9 mouse cellular contexts compared by ENCODE assay signal in genomic region chr19:38096858-38097758, GRCm38 (mm10). TPM values are rescaled to one million over a fixed set of nuclear protein-coding genes. Genes with fewer than 3 reads are reported as not detected.
A peak's percentile ranks its signal among the peaks of the same experiment; 100 is the strongest.
DNase-seq lines count a peak whose midpoint lies in the region; ATAC-seq lines count a peak whose summit lies in the region.
"Had no signal": no experiment of that assay in that cellular context is flagged by ENCODE, and none has a peak within 500 bp of the region (broad histone marks: within the 10 kb centered on the region; RNA-seq: fewer than 3 reads in every experiment).

Gene Ffar4, plus strand, starts transcription at chr19:38097071.

- peaks cover 32% of the 10 kb centered on the region for H3K27me3 ChIP-seq in kidney, embryonic 14.5 days (ENCODE audit: control insufficient read depth, insufficient read depth, low read length)
- peaks cover 36% of the 10 kb centered on the region for H3K27me3 ChIP-seq in forebrain, embryonic 16.5 days (replicated peaks; ENCODE audit: control insufficient read depth, insufficient read depth, low read length)
- H3K27me3 ChIP-seq in liver, embryonic 13.5 days: peaks cover 43% of the 10 kb centered on the region

- H3K36me3 ChIP-seq in kidney, embryonic 14.5 days (ENCODE audit: control insufficient read depth, insufficient read depth, low read length): no peaks in the 10 kb centered on the region
- no peaks in the 10 kb centered on the region for H3K36me3 ChIP-seq in forebrain, embryonic 16.5 days (ENCODE audit: control insufficient read depth, insufficient read depth)
- H3K36me3 ChIP-seq in liver, embryonic 13.5 days: no peaks in the 10 kb centered on the region

- 0 out of 2 replicates have a peak, but pooled peaks cover 8% of the 10 kb centered on the region for H3K4me1 ChIP-seq in kidney, embryonic 14.5 days (ENCODE audit: control insufficient read depth, insufficient read depth, low read length)
- peaks cover 9% of the 10 kb centered on the region for H3K4me1 ChIP-seq in forebrain, embryonic 16.5 days (replicated peaks; ENCODE audit: control insufficient read depth, insufficient read depth, low read length)
- H3K4me1 ChIP-seq in liver, embryonic 13.5 days (replicated peaks): no peaks in the 10 kb centered on the region

- peak within 1 kb of the TSS; percentile 37; the same call in 1 of the 2 replicates for H3K9ac ChIP-seq in kidney, embryonic 14.5 days (ENCODE audit: low read depth, low read length)
- no peak within 1 kb of the TSS for H3K9ac ChIP-seq in forebrain, embryonic 16.5 days (replicated peaks; ENCODE audit: low read depth, low read length)
- no peak within 1 kb of the TSS for H3K9ac ChIP-seq in liver, embryonic 13.5 days

- no peak within 1 kb of the TSS for H3K27ac ChIP-seq in kidney, embryonic 14.5 days (ENCODE audit: low read depth, low read length)
- no peak within 1 kb of the TSS for H3K27ac ChIP-seq in forebrain, embryonic 16.5 days (ENCODE audit: low read length)
- H3K27ac ChIP-seq in liver, embryonic 13.5 days: no peak within 1 kb of the TSS

- DNase-seq in kidney, postnatal 36 days: no peak
- peak; percentile 33 for DNase-seq in adrenal gland, adult 8-10 months
- DNase-seq in liver, embryonic 13.5 days: no peak
- DNase-seq in neural tube, embryonic 10.5 days (ENCODE audit: extremely low spot score, low spot score): peak; percentile 39
- DNase-seq in frontal cortex, adult 2 months (ENCODE audit: extremely low spot score in 1 of 2, low spot score in 1 of 2): no peak
- DNase-seq in layer of hippocampus, adult 9-11 months: no peak

- H3K9me3 ChIP-seq in kidney, embryonic 14.5 days (ENCODE audit: control insufficient read depth, low read length): no peaks in the 10 kb centered on the region
- H3K9me3 ChIP-seq in forebrain, embryonic 16.5 days (ENCODE audit: control insufficient read depth, low read length): no peaks in the 10 kb centered on the region
- H3K9me3 ChIP-seq in liver, embryonic 13.5 days (replicated peaks): no peaks in the 10 kb centered on the region

- peak within 1 kb of the TSS; percentile 55 for H3K4me2 ChIP-seq in kidney, embryonic 14.5 days (replicated peaks; ENCODE audit: low read depth, low read length)
- peak within 1 kb of the TSS; percentile 49 for H3K4me2 ChIP-seq in forebrain, embryonic 16.5 days (ENCODE audit: low read length)
- H3K4me2 ChIP-seq in liver, embryonic 13.5 days: peak within 1 kb of the TSS; percentile 53

- 1% methylated on average over 77 of the region's 77 CpGs for WGBS in kidney, embryonic 14.5 days
- WGBS in forebrain, embryonic 16.5 days: 0% methylated on average over 70 of the region's 77 CpGs
- WGBS in liver, embryonic 13.5 days (ENCODE audit: insufficient replicate concordance): 2% methylated on average over 76 of the region's 77 CpGs

- peak; percentile 46 for ATAC-seq in kidney, embryonic 14.5 days (ENCODE audit: low FRiP score, low TSS enrichment)
- peak; percentile 26 for ATAC-seq in forebrain, embryonic 16.5 days
- no peak for ATAC-seq in liver, embryonic 13.5 days (ENCODE audit: low read depth)

- peak within 1 kb of the TSS; percentile 31 for H3K4me3 ChIP-seq in kidney, embryonic 14.5 days (ENCODE audit: low read length)
- H3K4me3 ChIP-seq in forebrain, embryonic 16.5 days (replicated peaks; ENCODE audit: low read length): peak within 1 kb of the TSS; percentile 34
- H3K4me3 ChIP-seq in liver, embryonic 13.5 days (replicated peaks): peak within 1 kb of the TSS; percentile 30

RNA-seq across cellular contexts. Expression of gene Ffar4, which starts in this region (rescaled TPM):
- 1.0 and 1.1 TPM in 2 replicates for polyA plus RNA-seq in kidney, embryonic 14.5 days (2014; fragmentation: Nextera tagmentation; extraction: Ambion mirVana)
- total RNA-seq in adrenal gland, adult 8-10 months (2022): 1 to 10 TPM; 1.2 to 7.2 (median 4.5) TPM
- polyA plus RNA-seq in forebrain, embryonic 16.5 days (2015; fragmentation: Nextera tagmentation; extraction: Ambion mirVana): 0.17 TPM in 1 of 2 replicates, not detected in the other
- polyA plus RNA-seq in liver, embryonic 13.5 days (2015; fragmentation: Nextera tagmentation; extraction: Ambion mirVana): 0.12 and 0.17 TPM in 2 replicates
- 0.06 TPM in 2 replicates for polyA plus RNA-seq in frontal cortex, adult 2 months (2012; rRNA removed)
- total RNA-seq: neutrophil, adult 5-6 weeks had no signal

Comparison
In these comparisons a context has a peak if more than half of its experiments do, and no peak if none do; other contexts are left out.
1. Peak in ATAC-seq, H3K4me3 ChIP-seq and H3K4me2 ChIP-seq in forebrain, embryonic 16.5 days; RNA of the gene not detected or under 1 TPM.
2. DNase-seq: peak in adrenal gland, adult 8-10 months (single experiment) and neural tube, embryonic 10.5 days (single experiment); none in kidney, postnatal 36 days (0 of 2), liver, embryonic 13.5 days (single experiment), frontal cortex, adult 2 months (0 of 2) and layer of hippocampus, adult 9-11 months (single experiment).
3. Peak in every context shown above with its lines, with median percentiles within 50 percentile points of each other: H3K4me2 ChIP-seq and H3K4me3 ChIP-seq.